Mouse (Mus musculus): ENCODE results near the gene F8.

F8 gene

DNA sequence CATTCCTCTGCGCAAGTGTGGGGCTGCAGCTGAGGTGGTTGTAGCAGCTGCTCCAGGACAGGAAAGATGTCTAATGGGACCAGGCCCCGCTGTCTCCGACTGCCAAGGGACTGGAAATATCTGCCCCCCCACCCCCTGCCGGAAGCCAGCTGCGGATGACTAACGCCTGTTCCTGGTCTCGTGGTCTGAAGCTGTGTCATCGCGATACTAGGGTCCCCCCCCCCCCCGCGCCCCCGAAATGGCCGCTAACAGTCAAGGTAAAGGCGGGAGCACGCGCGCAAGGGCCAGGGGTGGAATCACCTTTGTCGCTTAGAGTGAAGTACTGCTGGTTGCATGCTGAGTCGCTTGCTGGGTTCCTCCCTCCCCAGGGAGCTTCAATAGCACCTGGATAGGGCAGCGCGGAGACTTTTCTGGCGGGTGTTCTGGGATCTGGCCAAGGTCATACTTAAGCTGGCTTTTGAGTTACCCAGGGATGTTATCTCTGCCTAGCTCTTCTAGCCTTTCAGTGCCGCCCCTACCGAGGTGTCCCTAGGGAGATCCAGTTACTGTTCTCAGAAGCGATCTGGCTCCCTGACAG lies at the start of gene F8, which contains the start of gene Fundc2:
F8 (minus strand) TSS at position 421 of the 577 bp plus-strand sequence.
Fundc2 (plus strand) TSS at position 205 of the 577 bp plus-strand sequence.
- WGBS = 4% methylated on average over 15 of the region's 25 CpGs

DNA sequence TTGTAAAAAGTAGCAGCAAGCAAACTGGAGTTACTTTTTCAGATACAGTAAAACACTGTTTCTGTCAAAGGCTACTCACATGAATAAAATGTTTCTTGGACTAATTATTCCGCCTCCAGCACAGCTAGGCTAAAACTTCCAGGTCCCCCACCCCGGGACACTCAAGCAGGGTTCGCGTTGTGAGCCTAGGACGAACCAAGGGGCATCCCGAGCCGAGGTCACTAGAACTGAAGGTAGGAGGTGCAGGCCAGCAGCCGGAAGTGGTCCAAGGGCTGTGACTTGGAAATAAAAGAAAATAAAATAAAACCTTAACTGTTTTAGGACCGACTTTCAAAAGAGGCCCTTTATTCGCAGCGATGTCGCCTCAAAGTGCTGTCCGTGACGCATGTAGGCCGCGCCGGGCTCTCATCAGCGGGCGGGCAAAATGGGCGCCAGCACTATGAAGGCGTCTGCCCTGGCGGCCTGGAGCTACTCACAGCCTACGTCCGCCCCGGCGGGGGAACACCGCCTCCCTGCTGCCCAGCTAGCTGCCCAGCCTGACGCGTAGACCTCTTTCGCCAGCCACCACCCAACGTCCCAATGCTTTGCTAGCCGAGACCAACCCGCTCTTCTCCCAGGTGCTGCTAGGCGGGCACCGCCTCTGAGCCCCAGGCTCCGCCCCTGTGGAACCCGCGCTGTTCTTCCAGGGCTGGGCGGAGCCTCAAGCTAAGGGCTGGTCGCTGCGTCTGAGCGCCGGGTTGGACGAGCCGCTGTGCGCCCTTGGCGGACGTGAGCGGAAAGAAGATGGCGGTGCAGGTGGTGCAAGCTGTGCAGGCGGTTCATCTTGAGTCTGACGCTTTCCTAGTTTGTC lies 33.7 kb upstream of the F8 start, which contains the start of the genes Cmc4, Mtcp1 and Brcc3:
Cmc4 (minus strand) TSS at position 649 of the 850 bp plus-strand sequence.
Mtcp1 (minus strand) TSS at position 653 of the 850 bp plus-strand sequence.
Brcc3 (plus strand) TSS at position 693 of the 850 bp plus-strand sequence.
- WGBS = 5% methylated on average over 52 of the region's 52 CpGs

DNA sequence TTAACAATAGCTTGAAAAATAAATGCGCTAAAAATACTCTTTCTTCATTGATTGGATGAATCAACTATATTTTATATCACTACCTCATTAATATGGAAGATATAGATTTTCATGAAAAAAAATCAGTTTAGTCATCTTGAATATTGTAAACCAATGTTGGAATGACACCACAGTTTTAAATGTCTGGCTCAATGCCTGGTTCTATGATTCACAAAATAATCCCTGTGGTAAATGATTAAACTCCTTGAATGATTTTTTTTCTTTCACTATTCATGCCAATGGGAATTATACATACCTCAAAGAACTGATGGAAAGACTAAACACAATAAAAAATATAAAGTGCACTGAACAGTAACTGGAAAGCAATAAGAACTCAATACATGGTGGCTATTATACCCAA lies 27.3 kb upstream of the F8 start:
- WGBS = 97% methylated on average over 1 of the region's 1 CpGs

DNA sequence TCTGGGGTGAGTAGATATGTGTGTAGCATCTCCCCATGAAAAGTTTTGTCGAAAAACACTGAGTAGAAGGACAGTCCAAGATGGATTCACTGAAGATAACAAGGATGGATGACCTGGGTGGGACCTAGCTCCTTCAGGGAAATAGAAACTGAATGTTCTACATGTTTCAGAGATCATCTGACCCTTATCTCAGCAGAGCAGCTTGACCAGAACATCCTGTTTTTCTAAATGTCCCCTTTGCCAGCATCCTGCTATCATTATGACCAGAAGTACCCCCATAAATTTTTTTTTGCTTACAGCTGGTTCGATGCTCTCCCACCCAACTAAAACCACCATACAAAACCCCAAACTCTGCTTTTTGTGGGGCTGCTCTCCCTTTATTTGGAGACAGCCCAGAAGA lies 20.3 kb upstream of the F8 start:
- WGBS = 80% methylated on average over 2 of the region's 2 CpGs

DNA sequence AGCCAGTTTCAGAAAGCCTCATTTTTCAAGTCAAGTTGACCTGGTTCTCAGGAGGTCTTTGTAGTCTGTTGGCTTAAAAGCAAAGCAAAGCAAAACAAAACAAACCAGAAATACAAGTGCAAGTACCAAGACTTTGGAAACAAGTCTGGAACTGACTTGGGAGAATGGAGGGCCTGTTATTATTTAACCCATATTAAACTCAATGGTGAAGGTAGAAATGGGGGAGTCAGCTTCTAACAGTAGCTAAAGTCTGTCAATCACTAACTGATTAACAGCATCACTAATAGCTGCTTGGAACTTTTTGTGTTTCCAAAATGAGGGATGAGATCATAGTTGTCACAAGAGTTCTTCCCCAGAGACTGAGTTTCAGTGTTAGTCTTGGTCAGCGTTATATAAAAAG lies 17.1 kb upstream of the F8 start:
- WGBS = 75% methylated on average over 1 of the region's 1 CpGs

DNA sequence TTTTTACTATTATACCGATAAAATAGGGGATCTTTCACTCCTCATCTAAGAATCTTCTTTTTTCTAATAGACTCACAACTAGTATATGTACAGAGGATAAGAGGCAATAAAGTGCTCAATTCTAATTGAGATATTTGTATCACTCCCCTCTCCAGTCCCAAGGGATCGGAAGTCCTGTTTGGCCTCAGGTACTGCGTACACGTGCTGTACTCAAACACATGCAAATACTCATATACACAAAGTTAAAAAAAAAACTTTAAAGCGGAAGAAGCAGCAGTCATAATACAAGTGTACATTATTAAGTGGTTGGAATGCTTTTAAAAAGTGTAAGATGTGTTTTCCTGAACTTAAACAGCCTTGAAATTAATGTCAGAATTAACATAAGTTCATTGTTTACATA lies 716 bp downstream of the F8 start:
- 58% methylated on average over 5 of the region's 5 CpGs for WGBS

DNA sequence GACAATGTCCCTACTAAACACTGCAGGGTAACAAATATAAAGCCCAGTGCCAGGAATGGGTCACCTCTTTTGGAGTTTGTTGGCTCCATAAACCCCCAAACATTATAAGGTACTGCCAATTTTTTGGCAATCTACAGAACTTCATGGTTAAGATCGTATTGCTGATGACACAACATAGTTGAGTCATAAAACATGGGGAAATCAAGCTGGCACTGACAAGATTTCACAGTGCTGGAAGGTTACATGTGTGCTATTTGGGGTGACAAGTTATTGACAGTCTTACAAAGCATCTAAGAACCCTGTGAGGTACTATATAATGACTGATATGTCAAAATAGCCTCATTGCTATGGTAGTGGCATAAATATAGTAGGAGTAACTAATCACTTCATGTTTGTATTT lies 1.2 kb downstream of the F8 start:
- 87% methylated on average over 1 of the region's 1 CpGs for WGBS

DNA sequence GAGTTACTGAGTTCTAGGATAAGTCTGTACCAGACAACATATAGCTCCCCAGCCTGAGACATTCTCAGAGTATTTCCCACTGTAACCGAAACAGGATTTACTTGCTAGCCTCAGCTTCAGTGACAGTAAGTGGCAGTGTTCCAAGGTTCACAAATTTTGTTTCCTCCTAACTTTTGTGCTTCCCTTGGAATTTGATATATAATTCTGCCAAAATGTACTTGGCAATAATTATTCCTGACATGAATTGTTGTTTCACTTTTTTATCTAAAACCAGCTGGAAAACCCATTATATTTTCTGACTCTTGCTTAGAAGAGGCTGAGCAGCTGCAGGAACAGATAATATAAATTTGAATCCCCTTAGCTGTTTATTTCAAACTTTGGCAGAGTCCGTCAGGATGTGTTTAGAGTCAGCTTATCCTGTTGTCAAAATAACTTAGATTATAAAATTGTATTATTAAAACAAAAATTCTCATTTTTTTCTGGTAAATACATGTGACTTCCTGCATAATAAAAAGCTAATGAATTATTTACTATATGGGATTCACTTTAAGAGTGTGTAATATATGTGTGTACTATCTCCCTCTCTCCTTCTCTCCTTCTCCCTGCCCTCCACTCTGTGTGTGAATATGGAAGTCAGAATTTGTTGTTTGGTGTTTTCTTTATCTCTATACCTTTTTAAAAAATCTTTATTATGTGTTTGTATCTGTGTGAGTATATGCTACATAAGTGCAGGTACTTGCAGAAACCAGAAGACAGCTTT lies 9.6 kb downstream of the F8 start:
- 66% methylated on average over 2 of the region's 2 CpGs for WGBS

DNA sequence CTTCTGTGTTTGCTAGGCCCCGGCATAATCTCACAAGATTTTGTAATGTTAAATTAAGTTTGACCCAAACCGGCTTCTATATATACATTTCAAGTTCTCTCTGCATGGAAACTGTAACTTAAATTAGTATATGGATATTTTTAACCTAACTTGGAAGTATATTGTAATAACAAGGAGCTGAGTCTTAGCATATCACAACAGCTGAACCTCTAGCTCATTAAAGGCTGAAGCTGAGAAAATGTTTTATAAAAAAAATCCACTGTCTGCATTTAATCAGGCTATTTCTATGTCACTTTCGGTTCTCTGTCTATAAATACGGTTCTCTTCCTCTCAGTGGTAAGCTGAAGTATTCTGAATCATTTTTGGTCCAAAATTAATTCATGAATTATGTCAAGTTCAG lies 58.9 kb downstream of the F8 start:
- 60% methylated on average over 4 of the region's 4 CpGs for WGBS

DNA sequence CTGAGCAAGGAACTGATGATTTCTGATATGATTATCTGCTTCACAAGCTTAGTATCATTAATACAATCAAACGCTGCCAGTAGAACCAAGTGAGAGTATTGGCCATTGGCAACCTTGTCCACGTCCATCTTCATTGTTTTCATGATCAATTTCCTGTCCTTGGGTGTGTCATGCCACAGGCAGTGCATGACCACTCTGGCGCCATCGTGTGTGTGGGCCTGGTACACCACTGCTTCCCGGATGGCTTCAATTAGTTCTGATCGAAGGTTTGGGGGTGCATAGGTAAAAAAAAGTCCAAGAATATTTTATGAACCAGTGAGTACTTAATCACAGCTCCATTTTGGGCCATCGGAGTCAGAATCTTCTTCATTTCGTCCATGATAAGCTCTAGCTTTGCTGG lies 110.7 kb downstream of the F8 start:
- WGBS = 77% methylated on average over 8 of the region's 8 CpGs

DNA sequence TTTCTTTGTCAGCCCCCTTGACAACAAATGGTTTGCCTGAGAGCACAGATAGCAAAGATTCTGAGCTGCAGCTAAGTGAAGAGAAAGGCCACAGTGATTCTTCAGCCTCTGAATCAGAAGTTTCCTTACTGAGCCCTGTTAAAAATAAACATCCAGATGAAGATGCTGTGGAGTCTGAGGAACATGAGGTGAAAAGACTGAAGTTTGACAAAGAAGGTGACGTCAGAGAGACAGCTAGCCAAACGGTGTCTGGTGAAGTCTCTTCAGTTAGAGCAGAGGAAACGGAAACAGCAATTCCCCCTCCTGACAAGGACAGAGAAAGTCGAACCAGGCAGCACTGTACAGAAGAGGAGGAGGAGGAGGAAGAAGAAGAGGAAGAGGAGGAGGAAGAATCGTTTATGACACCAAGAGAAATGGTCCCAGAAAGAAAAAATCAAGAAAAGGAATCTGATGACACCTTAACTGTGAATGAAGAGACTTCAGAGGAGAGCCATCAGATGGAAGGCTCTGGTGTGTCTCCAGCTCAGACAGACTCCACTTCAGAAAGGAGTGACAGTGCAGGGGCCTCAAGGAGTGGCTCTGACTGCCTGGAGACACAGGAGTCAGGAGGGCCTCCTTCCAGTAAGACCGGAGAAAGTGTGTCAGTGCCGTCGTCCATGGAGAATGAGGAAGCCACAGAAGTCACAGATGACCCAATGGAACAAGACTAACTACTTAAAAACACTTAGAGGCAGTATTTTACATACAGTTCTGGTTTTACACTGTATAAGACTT lies 148.6 kb downstream of the F8 start:
- 67% methylated on average over 7 of the region's 8 CpGs for WGBS

DNA sequence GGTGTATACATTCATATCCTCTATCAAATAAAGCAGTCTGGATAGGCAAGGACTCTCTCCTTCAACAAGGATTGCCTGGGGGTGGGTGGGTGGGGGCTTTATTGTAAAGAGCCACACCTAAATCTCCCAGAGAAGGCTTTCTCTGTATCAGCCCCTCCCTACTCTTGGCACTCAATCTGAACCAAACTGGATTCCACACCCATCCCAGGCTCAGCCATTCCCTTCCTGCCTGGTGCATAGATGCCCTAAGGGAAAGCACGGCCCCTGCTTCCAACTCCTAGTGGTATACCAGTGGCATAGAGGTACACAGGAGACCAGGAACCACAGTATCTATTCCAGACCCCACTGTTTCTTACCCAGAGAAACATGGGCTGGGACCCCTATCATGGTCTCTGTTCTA lies 151.0 kb downstream of the F8 start:
- WGBS = 82% methylated on average over 1 of the region's 1 CpGs

DNA sequence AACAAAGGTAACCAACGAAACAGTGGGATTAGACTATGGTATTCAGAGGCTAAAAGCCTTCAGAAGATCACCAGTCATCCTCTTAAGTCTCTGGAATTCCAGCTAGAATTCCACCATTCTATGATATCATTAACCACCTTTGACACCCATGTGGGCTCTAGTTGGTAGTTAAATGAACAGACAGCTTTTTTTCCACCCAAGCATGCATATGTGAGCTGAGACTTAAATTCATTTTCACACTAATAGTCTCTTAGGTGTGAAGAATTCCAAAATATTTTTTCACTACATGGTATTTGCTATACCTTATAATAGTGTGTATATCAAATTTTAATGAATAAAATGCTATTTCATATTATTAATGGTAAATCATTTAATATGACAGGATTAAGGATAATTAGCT lies 218.7 kb downstream of the F8 start, which contains the start of gene Smim9:
Smim9 (minus strand) TSS at position 101 of the 400 bp plus-strand sequence.
- WGBS = 91% methylated on average over 1 of the region's 1 CpGs

DNA sequence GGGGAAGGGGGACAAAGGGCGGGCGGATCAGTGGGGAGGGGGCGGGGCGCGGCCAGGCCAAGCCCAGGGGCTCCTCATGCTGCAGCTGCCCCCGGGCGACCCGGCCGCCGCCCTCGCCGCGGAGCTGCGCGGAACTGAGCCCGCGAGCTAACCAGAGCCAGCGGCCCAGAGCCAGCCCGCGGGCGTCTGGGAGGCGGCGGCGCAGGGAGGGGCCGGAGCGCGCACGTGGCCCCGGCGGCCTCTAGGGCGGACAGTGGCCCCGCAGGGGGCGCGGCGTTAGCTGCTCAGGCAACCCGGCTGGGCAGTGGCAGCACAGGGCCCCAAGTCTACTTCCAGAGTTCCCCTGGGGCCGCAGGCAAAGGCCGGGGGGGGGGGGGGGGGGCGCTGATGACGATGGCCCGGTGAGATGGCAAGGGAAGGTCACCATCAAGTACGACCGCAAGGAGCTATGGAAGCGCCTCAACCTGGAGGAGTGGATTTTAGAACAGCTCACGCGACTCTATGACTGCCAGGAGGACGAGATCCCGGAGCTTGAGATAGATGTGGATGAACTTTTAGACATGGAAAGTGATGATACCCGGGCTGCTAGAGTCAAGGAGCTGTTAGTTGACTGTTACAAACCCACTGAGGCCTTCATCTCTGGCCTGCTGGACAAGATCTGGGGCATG lies 226.7 kb downstream of the F8 start:
- 8% methylated on average over 18 of the region's 49 CpGs for WGBS

DNA sequence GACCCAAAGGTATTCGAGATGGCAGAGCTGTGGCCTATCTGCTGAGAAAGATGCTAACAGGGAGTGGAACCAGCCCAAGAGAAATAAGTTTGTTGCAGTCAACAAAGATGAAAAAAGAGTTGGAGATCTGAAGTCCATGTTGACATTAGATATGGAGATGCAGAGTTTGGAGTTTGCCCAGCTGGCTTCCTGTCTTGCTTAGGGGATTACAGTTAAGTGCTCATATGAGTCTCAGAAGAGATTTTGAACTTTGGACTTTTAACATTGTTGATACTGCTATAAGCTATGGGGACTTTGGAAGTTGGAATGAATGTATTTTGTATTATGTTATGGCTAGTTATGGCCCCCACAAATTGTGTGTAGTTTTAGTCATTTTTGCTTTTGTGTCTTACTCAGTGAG lies 230.2 kb downstream of the F8 start:
- 68% methylated on average over 1 of the region's 1 CpGs for WGBS

DNA sequence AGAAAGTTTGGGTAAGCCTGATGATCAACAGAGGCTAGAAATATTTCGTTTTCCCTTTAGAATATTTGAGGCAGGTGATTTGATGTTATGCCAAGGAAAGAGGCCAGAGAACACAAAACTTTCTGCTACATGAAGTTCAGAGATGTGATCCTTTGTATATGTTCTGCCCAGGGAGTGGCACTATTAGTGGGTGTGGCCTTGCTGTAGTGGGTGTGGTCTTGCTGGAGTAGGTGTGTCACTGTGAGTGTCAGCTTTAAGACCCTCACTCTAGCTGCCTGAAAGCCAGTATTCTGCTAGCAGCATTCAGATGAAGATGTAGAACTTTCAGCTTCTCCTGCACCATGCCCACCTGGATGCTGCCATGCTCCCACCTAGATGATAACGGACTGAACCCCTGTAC lies 232.1 kb downstream of the F8 start:
- WGBS = 89% methylated on average over 2 of the region's 2 CpGs

DNA sequence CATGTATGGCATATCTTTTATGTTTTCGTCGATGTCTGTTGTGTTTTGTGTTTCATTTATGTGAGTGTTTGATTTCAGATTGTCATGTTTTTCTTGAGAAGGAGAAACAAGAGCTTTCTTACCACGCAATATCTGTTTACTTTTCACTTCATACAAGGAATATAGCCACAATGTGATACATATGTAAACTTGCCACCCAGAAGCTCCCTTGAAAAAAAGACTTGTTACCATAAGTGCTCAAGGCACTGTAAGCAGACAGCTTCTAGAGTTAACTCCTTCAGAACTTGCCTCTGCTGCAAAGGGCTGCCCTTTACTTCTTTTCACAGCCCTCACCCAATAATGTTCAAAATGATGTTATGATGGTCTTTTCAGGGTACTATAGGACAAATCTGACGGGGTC lies 234.0 kb downstream of the F8 start:
- 84% methylated on average over 4 of the region's 4 CpGs for WGBS

DNA sequence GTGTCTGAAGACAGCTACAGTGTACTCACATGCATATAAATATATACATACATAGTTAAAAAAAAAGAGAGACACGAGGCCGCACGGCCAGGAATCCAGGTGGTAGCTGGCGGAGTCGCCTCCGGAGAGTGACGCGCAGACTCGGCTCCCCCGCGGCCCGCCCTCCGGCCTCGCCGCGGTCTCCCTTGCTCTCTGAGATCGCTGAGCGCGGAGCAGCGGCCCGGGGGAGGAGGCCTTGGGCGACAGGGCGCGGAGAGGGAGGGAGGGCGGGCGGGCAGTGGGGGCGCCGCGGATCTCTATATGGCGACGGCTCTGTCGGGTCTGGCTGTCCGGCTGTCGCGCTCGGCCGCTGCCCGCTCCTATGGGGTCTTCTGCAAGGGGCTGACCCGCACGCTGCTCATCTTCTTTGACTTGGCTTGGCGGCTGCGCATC lies 239.3 kb downstream of the F8 start:
- 14% methylated on average over 23 of the region's 42 CpGs for WGBS

DNA sequence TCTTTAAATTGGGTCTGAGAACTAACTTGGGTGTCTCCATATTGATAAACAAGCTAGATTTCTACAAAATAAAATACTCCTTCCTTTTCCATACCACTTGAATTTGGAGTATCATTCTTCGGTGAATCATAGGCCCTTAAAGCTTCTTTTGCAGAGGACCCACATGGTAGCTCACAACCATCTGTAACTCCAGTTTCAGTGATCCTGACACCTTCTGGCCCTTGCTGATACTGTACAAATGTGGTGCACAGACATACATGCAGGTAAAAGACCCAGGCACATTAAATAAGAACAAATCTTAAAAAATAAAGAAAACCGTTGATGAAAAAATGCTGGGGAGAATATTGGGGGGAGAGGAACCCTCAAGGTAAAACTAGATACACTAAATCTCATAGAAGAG lies 244.2 kb downstream of the F8 start:
- WGBS = 97% methylated on average over 2 of the region's 2 CpGs

DNA sequence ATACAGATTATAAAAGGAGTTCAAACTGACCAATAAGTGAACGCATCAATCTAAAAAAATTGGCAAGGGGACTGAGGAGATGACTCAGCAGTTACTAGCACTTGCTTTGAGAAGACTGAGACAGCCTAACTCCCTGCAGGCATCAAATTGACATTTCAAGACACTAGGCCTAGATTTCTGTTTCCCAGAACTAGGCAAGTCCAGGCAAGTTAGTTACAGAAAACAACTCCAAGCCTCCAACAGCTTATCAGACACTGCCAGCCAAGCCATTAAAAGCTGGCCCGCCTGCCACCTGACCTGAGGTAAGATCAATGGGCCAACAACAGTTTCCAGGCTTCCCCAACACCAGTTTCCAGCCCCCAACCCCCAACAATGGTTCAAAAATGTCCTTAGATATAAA lies 244.7 kb downstream of the F8 start:
- WGBS = 92% methylated on average over 2 of the region's 2 CpGs
